In genomic region chr3:121490941-121491340, GRCm38 (mm10) we compare ENCODE assay signal across 13 mouse cellular contexts. TPM values are rescaled to one million over a fixed set of nuclear protein-coding genes. Genes with fewer than 3 reads are reported as not detected.
DNase-seq lines count a peak whose midpoint lies in the region; ATAC-seq and TF ChIP-seq lines count a peak whose summit lies in the region.
"Had no signal": no experiment of that assay in that cellular context is flagged by ENCODE, and none has a peak within 500 bp of the region (broad histone marks: within the 10 kb centered on the region; RNA-seq: fewer than 3 reads in every experiment).

No protein-coding gene starts in this region.

- DNase-seq in heart, postnatal 0 days (ENCODE audit: low spot score): peak; percentile 10
- no peak for DNase-seq in heart, postnatal 36 days
- no peak for DNase-seq in neural tube, embryonic 10.5 days (ENCODE audit: extremely low spot score, low spot score)
- peak; percentile 61 to 70 for DNase-seq in adrenal gland, postnatal 36 days
- DNase-seq in left cerebral cortex, postnatal 25 days (ENCODE audit: low spot score in 2 of 2): no peak
- DNase-seq: cerebellum, adult 9-11 months; left cerebral cortex, postnatal 4 days had no signal

- no peak for ATAC-seq in heart, postnatal 0 days (ENCODE audit: insufficient read depth, low read depth)
- no peak for ATAC-seq in neural tube, embryonic 15.5 days (ENCODE audit: low FRiP score)
- peak; percentile 64 for ATAC-seq in monocyte, adult 5-6 weeks (replicated peaks; ENCODE audit: insufficient number of reproducible peaks, low FRiP score, low TSS enrichment, poor library complexity, severe bottlenecking)
- ATAC-seq in midbrain, embryonic 13.5 days: no peak

- H3K4me2 ChIP-seq in heart, postnatal 0 days (ENCODE audit: low read depth, low read length): no peak overlapping the region
- H3K4me2 ChIP-seq in neural tube, embryonic 15.5 days: no peak overlapping the region
- H3K4me2 ChIP-seq in midbrain, embryonic 13.5 days (replicated peaks): no peak overlapping the region
- H3K4me2 ChIP-seq: embryonic facial prominence, embryonic 15.5 days; heart, embryonic 11.5 days; liver, embryonic 15.5 days had no signal

- WGBS in heart, postnatal 0 days: 47% methylated on average over 5 of the region's 5 CpGs
- WGBS in neural tube, embryonic 15.5 days: 48% methylated on average over 5 of the region's 5 CpGs
- 58% methylated on average over 5 of the region's 5 CpGs for WGBS in midbrain, embryonic 13.5 days

- TF ChIP-seq CTCF in heart, postnatal 0 days (IDR thresholded peaks at IDR 0.05; ENCODE audit: low read depth): no peak

- peaks cover 12% of the 10 kb centered on the region for H3K4me1 ChIP-seq in heart, postnatal 0 days (ENCODE audit: control insufficient read depth, insufficient read depth)
- H3K4me1 ChIP-seq in neural tube, embryonic 15.5 days: peaks cover 20% of the 10 kb centered on the region
- peaks cover 23% of the 10 kb centered on the region for H3K4me1 ChIP-seq in midbrain, embryonic 13.5 days (replicated peaks)
- H3K4me1 ChIP-seq: liver, embryonic 15.5 days had no signal

- TF ChIP-seq EP300 in heart, postnatal 0 days (IDR thresholded peaks at IDR 0.05; ENCODE audit: low read depth): no peak

- H3K9ac ChIP-seq in heart, postnatal 0 days (replicated peaks; ENCODE audit: low read depth, low read length): no peak overlapping the region
- no peak overlapping the region for H3K9ac ChIP-seq in neural tube, embryonic 15.5 days (replicated peaks)
- H3K9ac ChIP-seq in midbrain, embryonic 13.5 days (replicated peaks): no peak overlapping the region
- H3K9ac ChIP-seq: embryonic facial prominence, embryonic 15.5 days; liver, embryonic 15.5 days had no signal

- no peaks in the 10 kb centered on the region for H3K36me3 ChIP-seq in heart, postnatal 0 days (replicated peaks; ENCODE audit: control insufficient read depth, insufficient read depth, low read length)
- no peaks in the 10 kb centered on the region for H3K36me3 ChIP-seq in neural tube, embryonic 15.5 days
- no peaks in the 10 kb centered on the region for H3K36me3 ChIP-seq in midbrain, embryonic 13.5 days
- H3K36me3 ChIP-seq: embryonic facial prominence, embryonic 15.5 days; liver, embryonic 15.5 days had no signal

- H3K27me3 ChIP-seq in heart, postnatal 0 days (ENCODE audit: control insufficient read depth, insufficient read depth, low read length): no peaks in the 10 kb centered on the region
- no peaks in the 10 kb centered on the region for H3K27me3 ChIP-seq in neural tube, embryonic 15.5 days (replicated peaks)
- no peaks in the 10 kb centered on the region for H3K27me3 ChIP-seq in midbrain, embryonic 13.5 days
- H3K27me3 ChIP-seq: embryonic facial prominence, embryonic 15.5 days; liver, embryonic 15.5 days had no signal

- intact Hi-C loops in heart, postnatal 36 days (cut with DNase I): no loop called here
- intact Hi-C loops in left cerebral cortex, postnatal 25 days (cut with DNase I): no loop called here

- H3K9me3 ChIP-seq in heart, postnatal 0 days (replicated peaks; ENCODE audit: control insufficient read depth, low read length): no peaks in the 10 kb centered on the region
- H3K9me3 ChIP-seq in neural tube, embryonic 15.5 days (replicated peaks): no peaks in the 10 kb centered on the region
- no peaks in the 10 kb centered on the region; the same call in 1 of the 2 replicates for H3K9me3 ChIP-seq in midbrain, embryonic 13.5 days
- H3K9me3 ChIP-seq: embryonic facial prominence, embryonic 15.5 days; liver, embryonic 15.5 days had no signal

- no peak overlapping the region for H3K27ac ChIP-seq in heart, postnatal 0 days (ENCODE audit: low read depth)
- H3K27ac ChIP-seq in neural tube, embryonic 15.5 days (replicated peaks): peak overlapping the region; percentile 39; the same call in 1 of the 2 replicates
- H3K27ac ChIP-seq in midbrain, embryonic 13.5 days: no peak overlapping the region
- H3K27ac ChIP-seq: liver, embryonic 15.5 days had no signal

- no peak overlapping the region for H3K4me3 ChIP-seq in heart, postnatal 0 days (ENCODE audit: low read depth, low read length)
- H3K4me3 ChIP-seq in neural tube, embryonic 15.5 days (replicated peaks): no peak overlapping the region
- H3K4me3 ChIP-seq in midbrain, embryonic 13.5 days (replicated peaks): no peak overlapping the region
- H3K4me3 ChIP-seq: embryonic facial prominence, embryonic 15.5 days; liver, embryonic 15.5 days had no signal

RNA-seq across cellular contexts. Expression of gene Slc44a3, which starts 41.3 kb away (rescaled TPM):
- total RNA-seq in heart, postnatal 0 days (2014; rRNA removed; ENCODE audit: low replicate concordance): 1.5 and 6.0 TPM in 2 replicates
- 0.79 and 1.3 TPM in 2 replicates for polyA plus RNA-seq in heart, postnatal 0 days (2015; fragmentation: Nextera tagmentation; extraction: Ambion mirVana)
- total RNA-seq in heart, postnatal 36 days (2021): under 1 TPM in 1 of 2 experiments, not detected in 1; 0.22 TPM
- 1.2 and 2.9 TPM in 2 replicates for polyA plus RNA-seq in neural tube, embryonic 15.5 days (2015; fragmentation: Nextera tagmentation; extraction: Ambion mirVana)
- 10 to 100 TPM; 18.4 to 26.2 TPM for total RNA-seq in adrenal gland, postnatal 36 days (2021)
- not detected in 3 replicates for total RNA-seq in monocyte, adult 5-6 weeks (2017)
- polyA plus RNA-seq in midbrain, embryonic 13.5 days (2015; fragmentation: Nextera tagmentation; extraction: Ambion mirVana): 0.82 and 0.86 TPM in 2 replicates
- total RNA-seq in left cerebral cortex, postnatal 25 days (2021): not detected

Comparison
In these comparisons a context has a peak if more than half of its experiments do, and no peak if none do; other contexts are left out.
1. DNase-seq: peak in heart, postnatal 0 days (single experiment) and adrenal gland, postnatal 36 days (2 of 2); none in heart, postnatal 36 days (0 of 2), neural tube, embryonic 10.5 days (single experiment) and left cerebral cortex, postnatal 25 days (0 of 2).